Mouse (Mus musculus): ENCODE measurements around the gene 1700092M07Rik.
A peak's percentile ranks its signal among the peaks of the same experiment; 100 is the strongest.
"Not testable (repeated sequence)": the region's sequence is repeated elsewhere in the genome, so short reads cannot be mapped to it uniquely, and the experiment has no call there.

Gene 1700092M07Rik

DNA sequence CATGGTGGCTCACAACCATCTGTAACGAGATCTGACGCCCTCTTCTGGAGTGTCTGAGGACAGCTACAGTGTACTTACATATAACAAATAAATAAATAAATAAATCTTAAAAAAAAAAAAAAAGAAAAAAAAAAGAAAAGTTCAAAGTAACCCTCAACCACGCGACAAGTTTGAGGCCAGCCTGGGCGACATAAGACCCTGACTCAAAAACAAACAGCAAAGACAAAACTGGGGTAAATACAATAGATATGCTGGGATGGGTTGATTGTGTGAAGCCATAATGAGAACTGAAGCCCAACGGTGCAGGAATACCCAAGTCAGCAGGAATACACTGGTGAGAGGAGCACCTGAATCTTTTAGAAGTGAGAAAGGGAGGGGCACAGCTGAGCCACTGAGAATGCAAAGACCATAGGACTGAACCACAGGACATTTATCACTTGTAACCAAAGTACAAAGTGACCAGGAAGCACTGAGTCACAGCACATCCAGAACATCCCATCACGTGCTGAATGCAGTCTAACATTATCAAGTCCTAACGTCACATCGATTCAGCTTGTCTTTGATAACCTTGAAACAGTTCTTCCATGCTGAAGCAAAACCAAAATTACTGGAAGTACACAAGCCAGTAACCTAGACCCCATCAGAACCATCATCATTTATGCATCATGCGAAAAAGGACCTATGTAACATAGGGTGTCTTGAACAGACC is 23.6 kb upstream of the 1700092M07Rik start:
- DNase-seq (ENCODE audit: low spot score in 2 of 2), result no peak

DNA sequence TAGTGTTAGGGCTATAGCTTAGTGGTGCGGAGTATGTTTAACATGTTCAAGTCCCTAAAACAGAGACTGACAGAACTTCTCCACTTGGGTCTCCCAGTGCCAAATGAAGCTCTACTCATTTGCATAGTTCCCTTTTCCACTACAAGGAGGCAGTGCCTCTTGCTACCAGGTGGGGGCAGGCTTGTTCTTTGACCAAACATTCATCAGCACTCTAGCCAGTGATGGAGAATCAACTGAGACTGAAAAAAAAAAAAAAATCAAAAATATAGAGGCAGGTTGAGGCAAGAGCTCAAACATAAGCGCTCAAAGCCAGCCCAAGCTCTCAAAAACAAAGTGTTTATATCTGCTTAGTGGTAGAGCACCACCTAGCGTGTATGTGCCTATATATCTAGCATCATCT is 22.2 kb upstream of the 1700092M07Rik start:
- DNase-seq (ENCODE audit: low spot score in 2 of 2), result no peak

DNA sequence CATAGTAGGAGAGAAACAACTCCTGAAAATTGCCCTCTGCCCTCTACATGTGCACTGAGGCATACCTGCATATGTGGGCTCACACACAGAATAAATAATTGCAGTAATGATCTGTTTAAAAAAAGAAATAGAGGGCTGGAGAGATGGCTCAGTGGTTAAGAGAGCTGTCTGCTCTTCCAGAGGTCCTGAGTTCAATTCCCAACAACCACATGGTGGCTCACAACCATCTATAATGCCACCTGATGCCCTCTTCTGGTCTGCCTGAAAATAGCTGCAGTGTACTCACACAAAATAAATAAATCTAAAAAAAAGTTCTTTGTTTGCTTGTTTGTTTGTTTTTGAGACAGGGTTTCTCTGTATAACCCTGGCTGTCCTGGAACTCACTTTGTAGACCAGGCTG is 21.5 kb upstream of the 1700092M07Rik start:
- DNase-seq (ENCODE audit: low spot score in 2 of 2), result not testable (repeated sequence)

DNA sequence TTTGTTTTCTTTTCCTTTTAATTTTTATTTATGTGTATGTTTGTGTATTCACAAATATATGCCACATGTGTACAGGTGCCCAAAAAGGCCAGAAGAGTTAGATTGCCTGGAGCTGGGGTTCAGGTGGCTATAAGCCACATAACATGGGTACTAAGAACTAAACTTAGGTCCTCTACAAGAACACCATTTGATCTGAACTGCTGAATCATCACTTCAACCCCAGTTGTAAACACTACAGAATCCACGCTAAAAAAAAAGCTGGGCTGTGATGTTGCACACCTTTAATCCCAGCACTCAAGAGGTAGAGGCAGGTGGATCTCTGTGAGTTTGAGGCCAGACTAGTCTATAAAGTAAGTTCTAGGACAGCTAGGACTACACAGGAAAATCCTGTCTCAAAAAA is 19.1 kb upstream of the 1700092M07Rik start:
- DNase-seq (ENCODE audit: low spot score in 2 of 2), result no peak

DNA sequence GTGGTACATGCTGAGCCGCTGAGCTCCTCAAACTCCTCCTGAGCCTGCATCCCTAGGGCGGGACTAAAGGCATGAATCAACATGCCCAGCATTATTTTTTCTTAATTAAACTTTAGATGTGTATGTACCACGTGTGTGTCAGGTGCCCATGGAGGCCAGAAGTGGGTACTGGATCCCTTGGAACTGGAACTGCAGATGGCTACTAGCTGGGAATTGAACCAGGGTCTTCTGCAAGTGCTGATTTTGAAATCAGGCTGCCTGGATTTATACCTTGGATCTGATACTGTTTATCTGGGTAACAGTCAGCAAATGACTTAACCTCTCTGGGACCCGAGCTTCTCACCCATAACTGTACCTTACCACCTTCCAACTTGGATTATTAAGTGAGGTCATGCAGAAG is 18.5 kb upstream of the 1700092M07Rik start:
- no peak for DNase-seq (ENCODE audit: low spot score in 2 of 2)

DNA sequence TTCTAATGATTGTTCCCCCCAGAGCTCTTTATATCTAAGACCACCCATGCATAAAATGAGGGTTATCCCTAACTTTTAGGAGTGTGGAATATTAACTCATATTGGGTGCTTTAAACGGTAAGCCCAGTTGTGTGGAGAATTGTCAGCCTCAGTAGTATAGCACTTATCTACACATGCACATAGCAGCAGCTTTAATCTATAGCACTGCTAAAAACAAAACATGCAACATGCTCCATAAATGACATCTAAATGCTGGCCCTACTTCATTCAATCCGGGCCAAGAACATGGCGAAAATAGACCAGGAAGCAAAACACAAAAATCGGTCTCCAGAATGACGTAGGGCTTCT is 18.0 kb upstream of the 1700092M07Rik start:
- no peak for DNase-seq (ENCODE audit: low spot score in 2 of 2)

DNA sequence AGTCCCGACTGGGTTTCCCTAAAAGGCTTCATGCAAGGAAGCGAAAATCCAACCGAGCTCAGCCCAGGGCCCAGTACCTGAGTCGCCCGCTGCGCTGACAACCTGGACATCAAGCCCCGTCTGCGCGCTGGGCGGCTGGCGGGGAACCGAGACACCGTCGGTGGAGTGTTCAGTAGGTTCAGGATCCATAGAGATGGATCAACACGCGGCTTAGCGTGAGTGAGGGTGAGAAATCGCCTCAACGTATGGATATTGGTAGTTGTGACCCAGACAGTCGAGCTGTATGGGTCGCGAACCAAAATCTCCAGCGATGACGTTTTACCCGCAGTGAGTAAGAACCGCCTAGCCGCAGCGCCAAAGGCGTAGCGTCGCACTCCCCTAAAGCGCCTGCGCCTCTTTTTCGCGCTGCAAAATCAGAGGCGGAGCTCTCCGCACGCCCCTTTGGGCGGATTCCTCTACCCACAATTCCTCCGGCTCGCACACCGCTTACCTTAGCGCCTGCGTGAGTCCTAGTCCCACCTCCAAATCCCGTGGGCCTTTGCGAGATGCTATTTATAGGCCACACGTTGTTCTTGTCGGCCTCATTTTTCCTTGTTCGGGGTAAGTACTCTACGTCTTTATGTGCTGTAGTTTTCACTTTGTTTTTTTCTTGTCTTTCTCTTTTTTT is 17.5 kb upstream of the 1700092M07Rik start, which contains the start of gene Slc3a2:
TSS of gene Slc3a2 (minus strand) at position 463 of the 667 bp plus-strand sequence.
- DNase-seq (ENCODE audit: low spot score in 2 of 2), result peak; percentile 97 to 98

DNA sequence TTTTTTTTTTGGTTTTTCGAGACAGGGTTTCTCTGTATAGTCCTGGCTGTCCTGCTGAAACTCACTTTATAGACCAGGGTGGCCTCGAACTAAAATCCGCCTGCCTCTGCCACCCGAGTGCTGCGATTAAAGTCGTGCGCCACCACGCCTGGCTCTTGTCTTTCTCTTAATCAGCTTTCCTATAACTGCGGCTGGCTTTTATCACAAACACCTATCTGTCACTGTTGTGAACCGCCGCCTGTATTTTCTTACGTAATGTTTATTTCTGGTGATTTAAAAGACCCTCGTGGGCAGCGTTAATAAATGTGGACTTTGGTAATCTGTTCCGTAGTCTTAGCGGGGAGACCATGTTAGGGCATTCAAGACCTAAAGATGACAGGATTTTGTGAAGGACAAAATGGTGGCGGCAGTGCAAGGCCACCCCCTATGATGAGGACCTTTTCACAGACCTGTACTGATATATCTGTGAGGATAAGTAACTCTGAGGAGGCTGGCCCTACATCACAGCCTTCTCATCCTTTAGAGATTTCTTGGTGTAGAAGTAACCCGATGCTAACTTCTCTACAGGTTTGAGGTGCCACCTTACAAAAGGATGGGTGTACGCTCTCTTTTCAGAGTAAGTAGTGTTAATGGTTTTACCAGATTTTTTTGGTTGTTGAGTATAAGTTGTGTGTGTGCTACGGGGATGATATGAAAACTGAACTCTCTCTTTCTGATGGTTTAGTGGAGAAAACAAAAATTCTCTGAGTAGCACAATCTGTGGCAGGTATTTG is 16.8 kb upstream of the 1700092M07Rik start:
- DNase-seq (ENCODE audit: low spot score in 2 of 2), result no peak

DNA sequence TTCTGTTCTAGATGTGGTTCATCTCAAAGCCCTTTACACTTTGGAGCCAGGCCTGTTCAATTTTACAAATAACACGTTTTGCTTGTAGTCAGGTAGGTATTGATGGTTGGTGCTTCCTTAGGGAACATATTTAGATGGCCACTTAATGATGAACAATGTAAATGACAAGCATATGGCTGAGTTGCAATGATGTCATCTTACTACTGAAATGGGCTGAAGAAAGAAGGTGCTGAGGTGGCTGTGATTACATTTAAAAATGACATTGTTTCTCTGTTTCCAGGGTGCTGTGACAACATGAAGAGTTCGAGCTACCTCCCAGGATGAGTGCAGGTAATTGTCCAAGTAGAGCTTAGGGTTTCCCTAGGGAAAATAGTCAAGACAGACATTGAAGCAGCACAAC is 16.1 kb upstream of the 1700092M07Rik start:
- no peak for DNase-seq (ENCODE audit: low spot score in 2 of 2)

DNA sequence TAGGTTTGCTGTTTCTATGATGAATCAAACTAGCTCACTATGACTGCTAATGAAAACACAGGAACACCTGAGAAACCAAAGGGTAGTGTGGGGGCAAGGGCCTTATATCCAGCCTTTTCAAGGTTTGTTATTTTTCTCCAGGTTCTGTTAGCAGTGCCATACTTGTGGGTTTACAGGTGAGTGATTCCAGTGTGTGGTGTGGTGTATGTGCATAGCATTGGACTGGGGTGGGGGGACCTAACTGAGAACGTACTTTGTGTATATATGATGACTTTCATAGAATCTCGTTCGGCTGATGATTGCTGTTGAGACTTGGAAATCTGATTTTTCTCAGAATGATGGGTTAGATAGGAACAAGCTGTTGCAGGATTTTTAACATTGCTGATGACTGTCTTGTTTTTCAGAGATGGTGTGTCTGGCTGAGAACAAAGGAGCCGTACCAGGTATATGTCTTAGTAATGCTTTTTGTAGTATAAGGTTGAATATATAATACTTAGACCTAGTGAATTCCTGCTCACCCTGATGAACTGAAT is 15.4 kb upstream of the 1700092M07Rik start:
- DNase-seq (ENCODE audit: low spot score in 2 of 2), result no peak

DNA sequence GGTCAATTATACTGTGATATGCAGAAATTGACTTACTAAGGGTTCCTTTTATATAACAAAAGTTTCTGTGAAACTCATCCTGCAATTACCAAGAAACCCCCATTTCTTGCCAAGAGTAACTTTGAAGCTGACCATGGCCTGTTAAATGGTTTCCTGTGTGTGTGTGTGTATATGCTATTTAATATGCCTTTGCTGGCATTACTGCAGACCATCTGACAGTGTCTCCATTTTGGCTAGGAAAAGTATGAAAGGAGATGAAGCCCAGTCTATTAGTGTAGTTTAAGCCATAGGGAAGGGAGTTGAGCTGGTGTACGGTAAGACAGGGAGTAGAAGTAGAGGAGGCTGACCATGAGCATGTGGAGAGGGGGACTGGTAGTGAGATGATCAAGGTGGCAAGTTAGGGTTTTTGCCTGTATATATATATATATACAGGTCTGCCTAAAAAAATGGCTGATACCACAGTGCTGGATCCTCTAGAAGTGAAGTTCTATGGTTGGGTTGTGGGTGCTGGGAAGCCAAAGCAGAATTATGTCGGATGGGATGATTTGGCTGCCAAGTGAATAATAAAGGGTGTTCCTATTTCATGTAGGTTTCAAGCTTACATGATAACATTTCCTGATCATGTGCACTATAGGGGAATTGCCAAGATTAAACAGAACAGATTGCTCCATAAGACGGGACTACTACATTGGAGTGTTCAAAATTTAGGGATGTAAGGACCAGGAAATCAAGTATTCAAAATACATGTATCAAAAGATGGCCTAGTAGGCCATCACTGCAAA is 13.7 kb upstream of the 1700092M07Rik start:
- DNase-seq (ENCODE audit: low spot score in 2 of 2), result no peak

DNA sequence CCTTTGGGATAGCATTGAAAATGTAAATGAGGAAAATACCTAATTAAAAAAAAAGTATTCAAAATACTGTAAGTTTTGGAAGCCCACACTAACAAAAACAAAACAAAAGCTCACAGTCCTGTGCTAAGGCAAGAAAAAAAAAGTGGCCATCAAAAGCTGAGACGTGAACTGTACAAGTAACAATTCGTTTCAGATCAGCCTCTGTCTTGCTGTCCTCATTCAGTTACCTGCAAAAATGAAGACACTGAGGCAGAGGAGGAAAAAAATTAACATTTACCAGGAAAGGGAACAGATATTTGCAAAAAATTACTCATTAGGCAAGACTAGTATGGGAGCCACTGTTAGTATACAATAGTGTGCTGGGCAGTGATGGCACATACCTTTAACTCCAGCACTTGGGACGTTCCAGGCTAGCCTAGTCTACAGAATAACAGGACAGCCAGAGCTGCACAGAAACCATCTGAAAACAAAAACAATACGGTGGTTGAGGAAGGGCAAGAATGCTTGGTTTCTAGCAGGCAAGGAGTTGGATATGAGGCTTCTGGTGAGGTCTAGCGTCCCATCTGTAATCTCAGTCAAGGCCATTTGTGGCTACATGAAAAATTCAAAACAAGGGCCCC is 12.9 kb upstream of the 1700092M07Rik start:
- no peak for DNase-seq (ENCODE audit: low spot score in 2 of 2)

DNA sequence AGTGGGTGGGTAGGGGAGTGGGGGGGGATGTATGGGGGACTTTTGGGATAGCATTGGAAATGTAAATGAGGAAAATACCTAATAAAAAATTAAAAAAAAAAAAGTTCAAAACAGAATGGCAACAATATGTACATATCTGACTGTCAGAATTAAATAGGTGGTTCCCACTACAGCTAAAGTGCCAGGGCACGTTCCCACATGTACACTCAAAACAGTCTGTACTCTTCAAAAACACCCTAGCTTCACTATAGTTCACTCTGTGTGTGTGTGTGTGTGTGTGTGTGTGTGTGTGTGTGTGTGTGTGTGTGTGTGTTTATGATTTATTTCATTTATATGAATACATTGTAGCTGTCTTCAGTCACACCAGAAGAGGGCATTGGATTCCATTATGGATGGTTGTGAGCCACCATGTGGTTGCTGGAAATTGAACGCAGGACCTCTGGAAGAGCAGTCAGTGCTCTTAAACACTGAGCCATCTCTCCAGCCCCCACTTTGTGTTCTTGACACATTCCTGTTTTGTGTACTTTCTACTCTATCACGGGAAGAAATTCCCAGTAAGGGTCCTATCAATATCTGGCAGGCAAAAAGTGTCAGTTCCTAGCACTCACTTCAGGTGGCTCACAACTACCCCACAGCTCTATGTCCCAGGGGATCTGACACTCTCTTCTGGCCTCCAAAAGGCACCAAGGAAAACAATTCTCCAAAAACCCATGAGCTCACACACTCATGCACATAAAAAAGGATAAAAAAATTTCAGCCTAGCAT is 12.0 kb upstream of the 1700092M07Rik start:
- not testable (repeated sequence) for DNase-seq (ENCODE audit: low spot score in 2 of 2)

DNA sequence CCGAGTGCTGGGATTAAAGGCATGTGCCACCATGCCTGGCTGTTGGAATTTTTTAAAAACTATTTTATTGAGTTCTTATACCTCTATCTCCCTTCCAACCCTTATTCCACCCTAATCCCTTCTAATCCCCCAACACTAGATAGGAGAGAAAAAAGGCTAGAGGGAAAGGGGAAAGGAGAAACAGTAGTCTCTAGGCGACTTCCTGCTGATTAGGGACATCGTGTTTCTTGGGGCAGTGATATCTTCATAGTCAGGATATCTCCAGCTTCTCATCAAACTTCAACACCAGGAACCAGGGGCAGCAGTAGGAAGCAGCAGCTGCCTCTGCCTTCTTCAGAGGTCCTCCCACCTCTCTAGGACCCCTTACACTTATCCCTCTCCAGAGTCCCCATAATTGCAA is 6.2 kb upstream of the 1700092M07Rik start:
- DNase-seq (ENCODE audit: low spot score in 2 of 2), result no peak

DNA sequence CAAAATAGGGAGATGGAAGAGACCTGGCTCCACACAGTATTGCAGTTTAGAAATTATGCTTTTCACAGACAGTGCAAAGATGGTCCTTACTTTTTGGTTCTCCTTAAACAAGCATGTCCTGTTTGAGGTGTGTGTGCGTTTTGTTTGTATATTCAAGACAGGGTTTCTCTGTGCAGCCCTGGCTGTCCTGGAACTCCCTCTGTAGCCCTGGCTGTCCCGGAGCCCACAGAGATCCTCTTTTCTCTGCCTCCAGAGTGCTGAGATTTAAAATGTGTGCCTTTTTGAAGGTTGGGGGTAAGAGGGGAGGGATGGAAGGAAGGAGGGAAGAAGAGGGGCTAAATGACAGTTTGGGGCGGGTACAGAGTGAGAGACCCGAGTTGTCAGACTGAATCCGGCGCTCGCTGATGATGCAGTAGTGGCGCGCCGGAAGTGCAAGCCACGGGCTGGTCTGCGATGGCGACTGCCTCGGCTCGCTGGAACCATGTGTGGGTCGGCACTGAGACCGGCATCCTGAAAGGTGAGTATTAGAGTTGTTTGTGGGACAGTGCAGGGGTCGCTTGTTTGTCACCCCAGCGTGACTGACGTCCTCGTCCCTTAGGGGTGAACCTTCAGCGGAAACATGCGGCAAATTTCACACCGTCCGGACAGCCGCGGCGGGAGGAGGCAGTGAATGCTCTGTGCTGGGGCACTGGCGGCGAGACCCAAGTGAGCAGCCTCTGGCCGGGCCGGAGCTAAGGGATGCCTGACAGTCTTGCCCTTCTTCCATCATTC is 4.9 kb upstream of the 1700092M07Rik start, which contains the start of gene Wdr74:
TSS of gene Wdr74 (plus strand) at position 439 of the 771 bp plus-strand sequence.
- peak; percentile 92 for DNase-seq (ENCODE audit: low spot score in 2 of 2)

DNA sequence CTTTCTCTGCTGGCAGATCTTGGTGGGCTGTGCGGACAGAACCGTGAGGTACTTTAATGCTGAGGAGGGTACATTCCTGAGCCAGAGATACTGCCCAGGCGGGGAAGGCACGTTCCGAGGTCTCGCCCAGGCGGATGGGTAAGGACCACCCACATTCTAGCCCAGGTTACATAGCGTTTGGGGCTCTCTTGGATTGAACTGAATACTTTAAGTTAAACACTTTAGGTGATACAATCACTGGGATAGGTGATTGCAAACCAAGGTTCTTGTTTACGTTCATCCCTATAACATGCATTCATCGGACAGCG is 4.4 kb upstream of the 1700092M07Rik start:
- no peak for DNase-seq (ENCODE audit: low spot score in 2 of 2)

DNA sequence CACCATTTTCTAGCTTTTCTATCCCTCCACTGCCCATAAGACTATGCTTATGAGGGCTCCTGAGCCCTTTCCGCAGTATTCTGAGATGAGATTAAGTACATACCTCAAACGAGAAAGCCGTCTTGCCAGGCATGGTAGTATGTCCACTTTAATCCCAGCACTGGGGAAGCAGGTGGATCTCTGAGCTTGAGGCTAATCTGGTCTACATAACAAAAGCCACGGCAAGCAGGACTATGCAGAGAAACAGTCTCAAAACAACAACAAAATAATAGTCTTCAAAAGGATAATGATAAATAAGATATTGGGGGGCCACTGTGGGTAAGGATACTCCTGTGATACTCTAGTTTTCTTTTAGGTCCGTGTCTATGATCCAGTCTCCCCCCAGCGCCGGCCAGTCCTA is 1.6 kb upstream of the 1700092M07Rik start:
- DNase-seq (ENCODE audit: low spot score in 2 of 2), result no peak

DNA sequence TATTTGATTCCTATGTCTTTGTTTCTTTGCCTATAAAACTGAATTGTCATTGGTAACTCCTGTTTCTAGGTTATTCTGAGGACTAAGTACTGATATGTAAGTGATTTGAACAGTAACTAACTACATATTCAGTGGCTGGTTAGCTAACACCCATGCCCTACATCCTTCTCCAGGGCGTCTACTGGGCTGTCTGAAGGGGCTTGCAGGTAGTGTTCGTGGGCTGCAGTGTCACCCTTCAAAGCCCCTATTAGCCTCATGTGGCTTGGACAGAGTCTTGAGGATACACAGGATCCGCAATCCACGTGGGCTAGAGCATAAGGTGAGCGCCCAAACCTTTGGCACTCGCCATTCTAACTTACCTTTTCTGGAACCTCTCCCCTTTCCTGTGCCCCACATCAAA is 872 bp upstream of the 1700092M07Rik start:
- no peak for DNase-seq (ENCODE audit: low spot score in 2 of 2)

DNA sequence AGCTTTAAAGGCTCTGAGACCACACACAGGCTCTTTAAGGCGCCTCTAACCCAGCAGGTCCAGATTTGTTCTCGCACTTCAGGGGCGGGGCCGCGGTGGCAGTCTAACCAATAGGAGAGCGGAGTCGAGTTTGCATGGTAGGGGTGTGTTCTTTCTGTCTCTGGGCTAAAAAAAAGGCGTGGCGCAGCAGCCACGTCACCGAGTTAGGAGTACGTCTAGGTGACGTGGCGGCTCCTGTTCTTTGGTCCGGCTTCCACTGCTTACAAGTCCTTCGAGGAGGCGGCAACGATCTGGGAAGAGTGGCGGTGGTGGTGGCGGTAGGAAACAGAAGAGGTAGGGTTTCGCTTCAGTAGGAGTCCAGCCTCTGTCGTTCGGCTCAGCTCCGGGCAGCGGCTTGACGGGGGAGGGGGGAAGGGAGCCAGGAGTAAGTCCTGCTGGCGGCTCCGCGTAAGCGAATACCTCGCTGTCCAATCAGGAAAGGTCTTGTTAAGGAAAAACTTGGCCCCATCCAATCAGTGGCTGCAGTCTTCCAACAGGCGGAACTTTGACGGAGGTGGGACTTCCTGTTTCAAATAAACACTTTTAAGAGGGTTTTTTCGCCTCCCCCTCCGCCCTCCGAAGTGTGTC is 838 bp downstream of the 1700092M07Rik start, which contains the start of gene Stx5a:
TSS of gene Stx5a (plus strand) at position 171 of the 627 bp plus-strand sequence.
- DNase-seq (ENCODE audit: low spot score in 2 of 2), result peak; percentile 94 to 97

Measured in right cerebral cortex, postnatal 36 days (tissue).